Mouse (Mus musculus): ENCODE data around the gene Gm49388.

DNA sequence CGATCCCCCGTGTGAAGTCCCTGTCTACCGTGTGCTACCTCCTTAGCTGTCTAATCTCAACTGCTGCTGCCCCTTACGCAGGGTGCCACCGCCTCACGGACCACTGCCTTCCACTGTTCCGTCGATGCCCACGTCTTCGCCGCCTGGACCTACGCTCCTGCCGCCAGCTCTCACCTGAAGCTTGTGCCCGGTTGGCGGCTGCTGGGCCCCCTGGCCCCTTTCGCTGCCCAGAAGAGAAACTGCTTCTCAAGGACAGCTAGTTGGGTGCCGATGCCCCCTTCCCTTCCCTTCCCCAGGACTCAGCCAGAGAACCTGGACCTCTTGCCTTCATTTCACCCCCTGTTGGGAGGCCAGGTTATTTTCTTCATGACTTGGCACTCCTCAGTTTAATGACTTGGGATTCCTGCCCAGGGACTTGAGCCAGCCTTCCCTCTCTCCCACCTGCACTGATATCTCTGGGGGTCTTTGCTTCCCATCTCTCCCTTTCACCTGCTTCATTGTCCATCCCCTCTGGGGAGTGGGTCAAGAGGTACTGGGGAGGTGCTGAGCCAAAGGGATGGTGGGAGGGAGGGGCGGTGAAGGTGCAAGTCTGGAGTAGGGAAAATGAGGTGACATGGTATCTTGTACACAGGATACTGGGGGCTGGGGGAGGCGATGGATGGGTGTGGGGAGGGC lies 17.6 kb upstream of the Gm49388 start:
- TF ChIP-seq POLR2A (IDR thresholded peaks at IDR 0.05; ENCODE audit: borderline replicate concordance, control insufficient read depth, low read depth, low read length) (no peak), CTCF (IDR thresholded peaks at IDR 0.05; ENCODE audit: control insufficient read depth, insufficient read depth, low read length) (no peak)

Data from bone marrow, adult 2 months (tissue).